Mouse (Mus musculus): ENCODE results near the gene Itgad.

Itgad gene

GRCm38 (mm10) chr7:128180546-128180945, 26.4 kb downstream of the Itgad start:
- DNase-seq, result no peak

- no peak for DNase-seq
These were observed 27.5 kb downstream of the Itgad start for GRCm38 (mm10) chr7:128181691-128182090.

- no peak for DNase-seq
These were observed 47.4 kb downstream of the Itgad start for GRCm38 (mm10) chr7:128201607-128202006.

GRCm38 (mm10) chr7:128203071-128203470, 48.9 kb downstream of the Itgad start:
- no peak for DNase-seq

- DNase-seq, result no peak
These were observed 50.0 kb downstream of the Itgad start for GRCm38 (mm10) chr7:128204179-128204578.

DNA sequence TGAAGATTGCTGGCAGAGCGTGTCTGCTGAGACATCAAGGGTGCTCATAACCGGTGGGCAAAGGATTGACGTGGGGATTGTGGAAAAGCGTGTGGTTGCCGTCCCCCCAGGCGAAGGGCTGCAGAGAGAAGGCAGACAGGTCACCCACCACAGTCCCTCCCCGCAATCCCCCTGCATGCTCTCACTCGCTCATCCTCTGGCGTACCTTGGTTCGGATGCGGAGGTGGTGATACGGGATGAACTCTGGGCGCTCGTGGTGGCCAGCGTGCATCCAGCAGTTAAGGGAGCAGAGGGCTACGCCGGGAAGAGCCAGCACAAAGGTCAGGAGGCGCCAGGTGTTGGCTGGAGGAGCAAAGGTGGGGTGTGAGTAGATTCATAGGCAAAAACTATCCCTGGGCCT, 51.5 kb downstream of the Itgad start:
- DNase-seq, result no peak

- no peak for DNase-seq
These were observed 52.0 kb downstream of the Itgad start, which contains the start of gene Cox6a2 for GRCm38 (mm10) chr7:128206152-128206551. TSS of gene Cox6a2 (minus strand) at chr7:128206387.

- peak; percentile 64 for DNase-seq
These were observed 54.0 kb downstream of the Itgad start for GRCm38 (mm10) chr7:128208187-128208586.

DNA sequence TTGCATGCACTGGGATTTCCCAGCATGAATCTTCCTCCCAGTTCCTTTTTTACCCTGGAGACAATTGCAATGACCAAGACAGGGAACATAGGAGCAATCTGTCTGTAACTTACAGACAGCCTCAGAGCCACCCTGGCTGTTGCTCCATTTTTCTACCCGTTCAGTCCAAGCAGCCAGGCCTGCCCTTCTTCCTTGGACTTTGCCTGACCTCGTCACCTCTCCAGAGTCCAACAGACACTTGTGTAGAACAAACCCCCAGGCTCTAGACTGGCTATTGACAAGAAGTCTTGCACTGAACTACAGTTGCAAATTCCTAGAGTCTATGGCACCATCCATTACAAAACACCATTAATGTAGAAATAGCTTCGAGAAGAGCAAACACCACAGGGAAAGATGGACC, 55.6 kb downstream of the Itgad start:
- DNase-seq, result peak; percentile 14

DNA sequence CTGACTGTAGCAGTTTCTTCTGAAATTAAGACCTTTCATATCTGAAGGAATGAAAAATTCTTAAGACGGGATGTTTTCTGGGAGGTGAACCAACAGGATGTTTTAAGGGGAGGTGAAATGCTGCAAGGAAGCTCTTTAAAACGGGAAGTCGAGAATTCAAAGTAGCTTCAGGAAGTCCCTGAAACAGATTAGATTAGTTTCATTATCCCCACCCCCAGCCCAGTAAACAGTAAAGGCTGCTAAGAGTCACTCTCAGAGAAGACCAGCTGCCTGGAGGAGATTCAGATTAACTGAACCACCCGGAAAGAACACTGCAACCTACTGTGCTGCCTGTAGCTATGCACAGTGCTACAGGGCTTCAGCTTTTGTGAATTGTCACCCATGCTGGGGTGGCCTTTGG, 65.8 kb downstream of the Itgad start:
- no peak for DNase-seq

GRCm38 (mm10) chr7:128220936-128221335, 66.8 kb downstream of the Itgad start:
- no peak for DNase-seq

- DNase-seq, result no peak
These were observed 77.6 kb downstream of the Itgad start for GRCm38 (mm10) chr7:128231741-128232140.

DNA sequence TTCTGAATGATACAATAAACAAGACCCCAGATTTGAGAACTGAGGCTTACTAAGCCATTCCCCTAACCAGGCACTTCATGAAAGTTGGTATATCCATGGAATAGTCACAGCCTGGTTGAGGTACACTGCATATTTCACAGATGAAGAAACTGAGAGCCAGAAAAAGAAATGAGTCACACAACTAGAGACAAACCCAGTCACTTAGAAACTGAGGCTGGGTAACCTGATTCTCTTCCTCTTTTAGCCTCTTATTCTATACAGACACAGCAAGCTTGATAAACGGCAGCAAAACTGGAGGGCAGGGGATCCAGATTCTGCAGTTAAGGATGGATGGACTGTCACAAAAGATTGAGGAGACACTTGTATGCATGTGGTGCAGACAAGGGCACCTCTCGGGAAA, 80.6 kb downstream of the Itgad start:
- DNase-seq, result no peak

- peak; percentile 72 for DNase-seq
These were observed 81.3 kb downstream of the Itgad start for GRCm38 (mm10) chr7:128235481-128235880.

DNA sequence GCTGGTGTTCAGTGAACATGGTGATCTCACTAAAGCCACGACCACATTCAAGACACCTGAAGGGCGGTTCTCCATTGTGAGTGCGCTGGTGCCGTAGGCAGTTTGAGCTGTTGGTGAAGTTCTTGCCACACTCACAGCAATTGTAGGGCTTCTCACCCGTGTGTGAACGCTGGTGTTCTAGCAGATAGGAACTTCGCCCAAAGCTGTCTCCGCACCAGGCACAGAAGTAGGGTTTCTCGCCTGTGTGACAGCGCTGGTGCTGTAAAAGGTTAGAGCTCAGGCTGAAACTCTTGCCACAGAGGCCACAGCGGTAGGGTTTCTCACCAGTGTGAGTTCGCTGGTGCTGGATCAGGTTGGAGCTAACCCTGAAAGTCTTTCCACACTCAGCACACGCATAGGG, 82.2 kb downstream of the Itgad start:
- DNase-seq, result no peak

- DNase-seq, result peak; percentile 91
These were observed 82.8 kb downstream of the Itgad start, which contains the start of gene Armc5 for GRCm38 (mm10) chr7:128236856-128237592. TSS of gene Armc5 (plus strand) at chr7:128237342.

DNA sequence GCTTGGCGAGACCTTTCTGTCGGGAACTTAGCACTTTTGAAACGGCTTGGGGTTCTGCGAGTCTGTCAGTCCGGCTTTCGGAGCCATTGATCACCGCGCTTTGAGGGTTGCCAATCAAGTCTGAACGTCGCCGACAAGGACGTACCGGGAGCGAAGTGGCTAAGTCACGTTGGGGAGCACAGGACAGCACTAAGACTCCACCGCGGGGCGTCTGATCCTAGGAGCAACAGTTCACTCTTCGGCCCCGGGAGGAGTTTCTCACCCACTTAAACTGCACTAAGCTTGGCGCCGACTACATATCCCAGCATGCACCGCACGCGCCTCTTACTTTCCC, 83.4 kb downstream of the Itgad start:
- no peak for DNase-seq

- DNase-seq, result peak; percentile 100
These were observed 84.0 kb downstream of the Itgad start, which contains the start of gene 9130023H24Rik for GRCm38 (mm10) chr7:128237927-128238778. TSS of gene 9130023H24Rik (minus strand) at chr7:128238031.

DNA sequence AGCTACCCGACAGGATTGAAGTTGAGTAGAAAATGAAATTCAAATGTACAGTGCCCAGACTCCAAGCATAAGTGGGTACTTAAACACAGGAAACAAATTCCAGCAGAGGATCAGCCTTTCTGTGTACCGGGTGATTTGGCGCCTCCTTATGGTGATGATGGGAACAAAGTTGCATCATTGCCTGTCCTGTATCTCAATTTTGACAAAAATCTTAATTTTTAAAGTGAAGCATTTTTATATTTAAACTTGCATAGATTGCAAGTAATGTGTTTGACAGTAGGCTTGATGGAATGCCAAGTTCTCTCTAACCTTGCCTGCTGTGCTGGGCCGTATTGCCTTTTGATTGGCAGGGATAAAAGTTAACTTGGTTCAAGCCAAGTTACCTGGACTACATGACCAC, 84.8 kb downstream of the Itgad start:
- peak; percentile 44 for DNase-seq

DNA sequence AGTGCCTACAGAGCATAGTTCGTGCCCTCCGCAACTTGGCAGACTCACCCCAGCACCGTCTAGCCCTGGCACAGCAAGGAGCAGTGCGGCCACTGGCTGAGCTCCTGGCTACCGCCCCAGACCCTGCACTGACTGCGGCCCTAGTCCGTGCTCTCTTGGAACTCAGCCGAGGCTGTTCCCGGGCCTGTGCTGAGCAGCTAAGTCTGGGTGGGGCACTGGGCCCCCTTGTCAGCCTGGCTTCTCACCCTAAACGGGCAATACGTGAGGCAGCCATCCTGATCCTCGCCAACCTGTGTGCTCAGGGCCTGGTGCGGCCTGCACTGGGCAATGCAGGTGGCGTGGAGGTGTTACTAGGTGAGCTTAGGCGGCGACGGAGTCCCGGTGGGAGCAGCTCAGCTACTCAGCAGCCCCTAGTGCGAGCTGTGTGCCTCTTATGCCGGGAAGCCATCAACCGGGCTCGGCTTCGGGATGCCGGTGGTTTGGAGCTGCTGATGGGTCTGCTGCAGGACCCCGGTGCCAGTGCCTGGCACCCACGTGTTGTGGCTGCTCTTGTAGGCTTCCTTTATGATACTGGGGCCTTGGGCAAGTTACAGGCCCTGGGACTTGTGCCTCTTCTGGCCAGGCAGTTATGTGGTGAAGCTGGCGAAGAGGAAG, 86.1 kb downstream of the Itgad start:
- no peak for DNase-seq

- no peak for DNase-seq
These were observed 88.2 kb downstream of the Itgad start for GRCm38 (mm10) chr7:128242331-128242730.

GRCm38 (mm10) chr7:128243921-128244320, 89.7 kb downstream of the Itgad start:
- no peak for DNase-seq

- DNase-seq, result no peak
These were observed 90.3 kb downstream of the Itgad start for GRCm38 (mm10) chr7:128244410-128245025.

All from kidney, postnatal 14 days (tissue).